Mouse (Mus musculus): ENCODE results near the gene Cep162.

DNA sequence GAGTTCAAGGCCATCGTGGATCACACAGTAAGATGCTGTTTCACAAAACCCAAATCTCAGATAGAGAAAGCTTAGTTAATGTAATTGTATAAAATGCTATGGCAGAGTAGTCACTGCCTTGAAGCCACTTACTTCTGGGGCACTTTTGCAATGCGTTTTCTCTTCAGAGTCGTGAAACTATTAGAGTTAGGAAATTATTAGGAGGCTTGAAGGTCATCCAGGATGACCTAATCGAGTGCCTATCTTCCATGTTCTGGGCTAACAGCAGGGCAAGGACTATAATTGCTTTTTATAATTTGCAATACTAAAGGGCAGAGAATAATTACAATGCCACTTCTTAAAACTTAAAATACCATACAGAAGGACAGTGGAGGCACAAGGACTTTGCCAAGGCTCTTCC is 68.0 kb downstream of the Cep162 start:
- TF ChIP-seq CTCF (IDR thresholded peaks at IDR 0.05; ENCODE audit: extremely low read depth, insufficient read depth, insufficient read length, insufficient replicate concordance) (no peak), POLR2A (IDR thresholded peaks at IDR 0.05; ENCODE audit: low read depth, low read length) (no peak)
